Mouse (Mus musculus) liver (tissue): ENCODE data around the gene Ddx24.

Experiments
- DNase-seq: peaks from one replicate; pipeline ENCODE4 v3.0.0-alpha.2; 2020; ENCODE audit warnings: mixed read lengths

Ddx24 gene

DNA sequence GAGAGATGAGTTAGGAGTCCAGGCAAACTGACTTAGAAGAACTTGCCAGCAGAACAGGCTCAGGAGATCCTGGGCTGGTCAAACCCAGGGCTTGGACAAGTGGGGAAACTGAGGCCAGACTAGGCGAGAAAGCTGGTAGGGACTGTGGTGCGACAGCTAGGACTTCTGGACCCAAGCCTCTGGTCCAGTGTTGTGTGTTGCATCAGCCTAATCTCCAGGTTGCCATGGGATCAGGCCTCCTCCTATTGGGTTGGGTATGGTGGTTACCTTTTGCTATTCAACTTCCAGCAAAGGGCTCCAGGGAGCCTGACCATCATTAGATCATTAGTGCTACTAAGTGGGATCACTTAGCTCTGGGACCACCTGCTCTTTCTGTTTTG lies 36.3 kb downstream of the Ddx24 start:
- DNase-seq, result peak; percentile 64

DNA sequence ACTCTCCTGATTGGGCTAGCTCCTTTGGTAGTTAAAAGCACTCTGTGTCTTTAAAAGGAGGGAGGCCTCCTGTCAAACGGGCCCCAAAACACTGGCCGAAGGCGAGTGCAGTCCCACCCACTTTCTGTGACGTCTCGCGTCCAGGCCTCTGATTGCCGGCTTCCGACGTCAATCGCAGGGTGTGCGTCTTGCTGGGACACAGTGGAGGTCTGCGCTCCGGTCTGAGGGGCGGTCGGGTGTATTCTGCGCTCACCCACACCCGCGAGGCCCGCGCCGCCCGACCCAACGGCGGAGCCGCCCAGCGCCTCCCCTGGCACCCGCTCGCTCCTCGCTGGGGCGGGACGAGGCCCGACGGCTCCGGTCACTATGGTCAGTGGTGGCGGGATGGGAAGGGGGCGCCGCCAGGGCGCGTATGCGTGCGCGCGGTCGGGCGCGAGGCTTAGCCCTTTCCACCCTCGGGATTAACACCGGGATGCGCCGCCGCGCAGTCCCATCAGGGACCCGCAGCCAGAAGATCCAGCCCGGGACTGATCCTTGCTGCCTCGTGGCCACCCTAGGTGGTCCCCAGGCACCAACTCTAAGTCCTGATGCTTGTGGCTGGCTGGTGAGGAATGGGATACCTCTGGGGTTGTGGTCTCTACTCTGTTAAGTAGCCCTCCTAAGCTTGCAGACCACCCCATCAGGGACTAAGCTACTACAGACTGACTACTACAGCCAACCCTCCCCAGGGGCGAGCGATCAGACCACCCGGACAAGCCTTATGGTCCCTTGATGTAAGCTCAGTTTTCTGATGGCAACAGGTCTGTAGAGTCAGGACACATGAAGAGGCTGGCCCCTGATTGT lies 36.9 kb downstream of the Ddx24 start, which contains the start of gene Otub2:
Gene Otub2 (plus strand): TSS at position 178 of the 843 bp plus-strand sequence.
- peak; percentile 96 for DNase-seq

DNA sequence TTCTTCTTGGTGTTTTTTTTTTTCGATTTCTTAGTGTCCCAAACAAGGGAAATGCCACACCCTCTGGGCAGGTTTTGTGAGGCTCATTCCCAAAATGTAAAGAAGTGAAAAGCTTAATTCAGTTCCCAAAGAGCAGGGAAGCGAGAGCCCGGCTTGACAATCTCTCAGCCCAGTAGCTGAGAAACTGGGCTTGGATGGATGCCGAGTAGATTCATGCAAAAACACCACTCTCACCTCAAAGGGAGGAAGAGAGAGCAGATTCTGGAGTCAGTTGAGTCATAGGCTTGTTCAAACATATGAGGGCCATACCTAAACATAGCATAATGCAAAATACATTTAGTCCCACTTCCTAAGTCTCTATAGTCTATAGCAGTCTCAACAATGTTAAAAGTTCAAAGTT lies 45.4 kb downstream of the Ddx24 start:
- no peak for DNase-seq

DNA sequence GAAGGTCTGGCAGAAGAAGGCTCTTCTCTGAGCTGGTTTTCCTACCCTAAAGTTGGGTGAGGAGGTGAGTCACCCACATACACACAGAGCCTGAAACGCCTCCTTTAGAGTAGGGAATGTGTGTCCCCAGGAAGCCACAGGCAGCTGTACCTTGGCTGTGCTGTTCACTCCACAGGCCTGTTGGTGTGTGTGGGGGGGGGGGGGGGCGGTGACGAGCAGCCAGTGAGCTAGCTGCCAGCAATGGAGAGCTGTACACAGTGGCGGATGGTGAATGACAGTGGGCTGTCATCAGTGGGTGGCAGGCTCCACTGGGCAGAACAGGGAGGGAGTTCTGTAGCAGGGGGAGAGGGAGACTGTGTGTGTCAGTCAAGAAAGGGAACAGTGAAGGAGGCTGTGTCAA lies 48.9 kb downstream of the Ddx24 start:
- DNase-seq, result no peak

DNA sequence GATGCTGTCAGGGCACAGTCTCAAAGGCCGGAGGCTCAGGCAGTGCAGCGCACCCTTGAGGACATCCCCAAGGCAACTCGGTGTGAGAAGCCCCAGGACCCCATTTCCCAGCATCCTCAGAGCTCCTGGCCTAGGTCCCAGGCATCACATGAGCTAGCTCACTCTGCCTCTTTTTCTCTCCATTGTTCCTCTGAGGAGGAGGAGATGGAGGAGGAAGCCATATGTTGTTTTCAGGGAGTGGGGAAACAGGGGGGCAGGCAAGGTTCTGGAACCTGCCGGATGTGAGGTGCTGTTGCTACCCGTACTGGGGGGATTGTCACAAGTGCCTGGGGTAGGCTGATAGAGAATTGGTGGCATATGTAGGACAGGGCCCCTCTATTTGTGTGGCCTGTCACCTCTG lies 49.5 kb downstream of the Ddx24 start:
- no peak for DNase-seq

DNA sequence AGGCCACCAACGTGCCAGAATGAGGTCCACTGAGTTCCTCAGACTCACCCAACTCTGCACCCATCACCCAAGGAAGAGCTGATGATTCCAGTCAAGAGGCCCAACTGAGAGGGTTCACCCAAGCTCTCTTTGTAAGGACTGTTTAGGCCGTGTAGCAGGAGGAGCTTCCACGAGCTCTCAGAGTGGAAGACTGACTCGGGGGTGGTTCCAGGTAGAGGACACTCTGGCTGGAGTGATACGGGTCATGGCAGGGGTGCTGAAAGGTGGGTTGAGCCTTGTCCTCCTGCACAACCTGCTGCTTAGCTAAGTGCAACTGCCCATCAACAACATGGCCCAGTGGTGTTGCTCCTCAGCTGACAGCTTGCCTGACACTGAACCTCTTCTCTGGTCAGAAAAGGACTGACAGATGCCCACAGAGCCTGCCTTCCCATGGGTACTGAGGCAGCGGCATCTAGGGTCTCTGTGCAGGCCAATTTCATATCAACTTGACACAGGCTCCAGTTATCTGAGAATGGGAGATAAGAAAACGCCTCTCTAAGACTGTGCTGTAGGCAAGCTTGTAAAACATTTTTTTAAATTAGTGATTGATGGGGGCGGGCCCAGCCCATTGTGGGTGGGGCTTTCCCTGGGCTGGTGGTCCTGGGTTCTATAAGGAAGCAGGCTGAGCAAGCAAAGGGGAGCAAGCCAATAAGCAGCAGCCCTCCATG lies 51.9 kb downstream of the Ddx24 start:
- peak; percentile 52 for DNase-seq

DNA sequence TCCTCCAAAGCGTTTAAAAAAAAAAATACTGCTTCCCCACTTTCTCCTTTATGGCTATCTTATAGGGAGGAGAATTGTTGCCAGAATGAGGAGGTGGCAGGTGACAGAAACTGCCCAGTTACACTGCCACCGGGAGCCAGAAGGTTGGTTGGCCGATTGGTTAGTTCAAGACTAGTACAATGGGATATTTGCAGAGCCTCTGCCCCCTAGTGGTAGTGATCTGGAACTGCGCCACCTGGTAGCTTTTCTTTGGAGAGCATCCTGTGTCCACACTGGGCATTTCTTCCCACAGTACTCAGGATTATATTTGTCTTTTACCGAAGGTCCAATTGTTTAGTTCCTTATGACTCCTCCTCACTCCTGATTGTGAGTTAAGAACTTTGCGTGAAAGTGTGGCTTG lies 53.9 kb downstream of the Ddx24 start:
- peak; percentile 76 for DNase-seq

DNA sequence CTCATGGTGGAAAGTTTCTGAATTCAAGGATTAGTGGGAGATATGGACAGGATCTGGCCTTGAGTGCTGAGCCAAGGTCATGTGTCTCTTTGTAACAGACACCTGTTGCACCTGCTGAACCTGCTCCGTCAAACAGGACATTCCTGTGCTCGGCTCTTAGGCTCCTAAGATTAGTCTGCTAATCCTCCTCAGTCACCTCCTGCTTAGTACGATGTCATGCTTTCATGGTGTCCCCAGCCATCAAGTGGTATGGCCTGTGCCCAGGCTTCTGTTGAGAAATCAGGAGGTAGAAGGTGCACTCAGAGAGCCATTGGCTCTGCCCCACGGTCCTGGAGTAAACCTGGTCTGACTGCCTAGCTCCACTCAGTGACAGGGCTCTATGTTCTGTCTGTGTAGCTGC lies 54.8 kb downstream of the Ddx24 start:
- no peak for DNase-seq

DNA sequence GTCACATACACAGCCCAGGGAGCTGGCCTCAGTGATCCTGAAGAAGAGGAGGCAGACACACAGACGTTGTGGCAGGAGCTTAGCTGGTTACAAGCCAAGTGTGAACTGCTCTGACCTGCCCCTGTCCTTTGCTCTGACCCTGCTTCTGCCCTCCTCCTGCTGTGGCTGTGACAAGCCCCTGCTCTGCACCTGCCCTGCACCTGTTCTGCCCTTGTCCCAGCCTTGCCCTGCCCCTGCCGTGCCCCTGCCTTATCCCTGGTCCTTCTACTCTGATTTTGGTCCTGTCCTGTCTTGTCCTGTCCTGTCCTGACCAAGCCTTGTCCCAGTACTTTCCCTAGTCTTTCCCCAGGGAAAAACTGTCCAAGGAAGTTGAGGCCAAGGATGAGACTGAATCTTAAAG lies 56.9 kb downstream of the Ddx24 start:
- no peak for DNase-seq

DNA sequence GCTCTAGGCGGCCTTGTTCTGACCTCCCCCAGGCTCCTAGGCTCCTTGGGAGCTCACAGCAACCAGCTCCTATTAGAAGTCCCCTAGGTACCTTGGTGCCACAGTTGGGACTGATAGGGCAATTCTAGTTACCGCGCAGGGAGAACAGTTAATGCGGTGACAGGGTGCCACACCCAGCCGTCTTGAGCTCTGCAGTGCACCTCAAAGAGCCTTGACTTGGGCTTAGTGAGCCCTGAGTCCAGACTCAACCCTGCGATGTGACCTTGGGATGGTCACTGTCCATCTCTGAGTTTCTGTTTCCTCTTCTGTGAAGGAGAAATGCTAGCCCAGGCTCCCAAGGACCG lies 57.3 kb downstream of the Ddx24 start:
- no peak for DNase-seq

DNA sequence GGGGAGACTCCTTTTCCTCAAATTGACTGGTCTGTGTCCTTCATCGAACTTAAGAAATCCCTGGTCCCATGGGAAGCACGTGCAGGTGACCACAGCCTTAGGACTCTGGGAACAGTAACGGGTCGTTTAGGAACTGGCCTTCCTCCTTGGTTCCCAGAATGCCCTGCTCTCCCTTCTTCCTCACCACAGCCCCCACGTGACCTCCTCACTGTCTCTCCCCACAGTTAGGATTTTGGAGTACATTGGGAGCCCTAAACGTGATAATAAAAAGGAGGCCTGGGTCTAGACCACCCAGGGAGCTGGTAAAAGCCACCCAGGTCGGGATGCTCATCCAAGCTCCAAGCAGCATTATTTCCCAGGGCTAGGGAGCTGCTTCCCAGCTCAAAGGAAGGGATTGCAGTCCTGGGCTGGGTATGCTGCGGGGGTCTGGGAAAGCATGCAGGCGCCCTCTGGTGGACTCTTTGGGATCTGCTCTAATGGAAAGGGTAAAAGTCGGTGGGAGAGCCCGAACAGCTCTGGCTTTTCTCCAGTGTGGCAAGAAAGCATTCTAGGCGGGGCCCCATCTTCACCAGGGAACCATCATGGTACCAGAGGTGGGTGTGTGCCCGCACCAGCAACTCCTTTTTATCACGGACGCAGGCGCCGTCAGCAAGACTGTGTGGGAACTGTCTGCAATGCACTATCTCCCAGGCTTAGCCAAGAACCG lies 57.9 kb downstream of the Ddx24 start:
- peak; percentile 76 for DNase-seq

DNA sequence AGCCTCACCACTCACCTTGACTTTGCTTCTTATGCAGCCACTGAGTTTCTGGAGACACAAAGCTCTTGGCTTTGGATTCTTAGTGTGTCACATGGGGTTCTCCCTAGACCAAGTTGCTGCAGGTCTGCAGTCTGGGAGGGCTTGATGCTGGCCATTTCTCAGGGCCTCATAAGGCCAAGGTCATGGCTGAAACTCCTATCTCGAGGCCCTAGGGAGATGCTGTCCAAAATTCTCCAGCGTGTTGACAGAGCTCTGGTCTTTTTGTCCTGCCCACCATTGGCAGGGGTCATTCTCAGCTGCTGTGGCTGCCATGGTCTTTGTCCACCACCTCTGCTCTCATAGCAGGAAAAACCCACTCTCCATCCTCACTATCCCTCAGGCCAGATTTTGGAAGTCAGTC lies 58.5 kb downstream of the Ddx24 start:
- DNase-seq, result no peak

DNA sequence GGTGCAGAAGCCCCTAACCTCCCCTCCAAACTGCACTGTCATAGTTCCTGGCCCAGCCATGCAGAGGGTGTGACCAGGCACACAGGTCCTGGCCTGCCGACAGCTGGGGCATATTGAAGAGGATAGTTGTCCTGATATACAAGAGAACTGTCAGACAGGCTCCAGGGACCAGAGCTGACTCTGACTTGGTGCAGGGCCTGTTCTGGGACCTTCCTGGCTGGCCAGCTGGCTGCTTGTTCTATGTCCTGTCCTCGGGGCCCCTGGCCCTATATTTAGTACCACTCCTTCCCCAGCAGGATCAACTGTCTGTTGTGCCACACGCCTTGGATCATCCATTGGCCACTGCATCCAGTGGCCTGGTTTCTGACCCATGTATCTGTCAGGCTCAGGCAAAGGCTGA lies 63.3 kb downstream of the Ddx24 start:
- no peak for DNase-seq

DNA sequence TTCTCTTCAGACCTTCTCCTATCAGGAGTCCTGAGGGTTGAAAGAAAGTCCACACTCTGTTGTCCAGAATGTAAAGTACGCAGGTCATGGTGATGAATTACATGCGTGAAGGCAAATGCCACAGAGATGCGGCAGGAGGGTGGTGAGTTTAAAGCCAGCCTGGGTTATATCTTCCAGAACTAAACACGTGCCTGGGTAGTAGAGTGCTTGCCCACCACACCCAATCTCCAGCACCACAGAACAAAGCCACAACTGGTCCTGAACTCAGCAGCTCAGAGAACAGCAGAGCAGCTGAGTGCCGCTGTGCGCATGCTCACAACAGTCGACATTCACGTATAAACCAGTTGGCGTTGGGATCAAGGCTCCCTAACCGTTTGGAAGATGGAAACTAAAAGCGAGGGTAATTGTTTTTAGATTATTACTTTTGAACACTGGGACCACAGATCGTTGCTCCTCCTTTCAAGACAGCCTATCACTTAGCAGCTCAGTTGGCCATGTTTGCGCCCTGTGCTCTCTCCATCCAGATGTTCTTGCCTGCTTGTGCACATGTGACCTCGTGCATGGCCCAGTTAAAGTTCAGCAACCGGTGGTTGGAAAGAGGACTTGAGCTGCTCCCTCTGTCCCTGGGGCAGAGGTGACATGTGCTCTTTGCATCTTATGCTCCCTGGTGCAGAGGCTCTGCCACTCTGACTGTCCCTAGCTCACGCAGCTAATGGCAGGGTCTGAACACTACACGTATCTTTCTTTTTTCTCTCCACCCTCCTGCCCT lies 63.9 kb downstream of the Ddx24 start:
- no peak for DNase-seq

DNA sequence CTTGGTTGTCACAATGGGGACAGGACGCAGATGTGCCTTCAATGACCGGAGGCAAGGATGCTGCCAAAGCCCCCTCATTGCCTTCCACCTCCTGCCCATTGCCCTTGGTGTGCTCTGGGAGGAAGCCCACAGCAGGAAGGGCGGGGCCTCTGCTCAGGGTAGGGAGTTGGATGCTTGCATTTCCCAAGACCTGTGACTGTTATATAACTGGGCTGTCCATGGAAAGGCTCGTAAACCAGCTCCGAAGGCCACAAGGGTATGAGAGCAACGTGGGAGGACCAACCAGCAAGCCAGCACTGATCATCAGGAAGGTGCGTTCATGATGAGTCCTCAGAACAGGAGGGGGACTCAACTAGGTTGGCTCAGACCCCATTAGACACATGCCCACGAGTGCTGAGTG lies 64.8 kb downstream of the Ddx24 start:
- no peak for DNase-seq

DNA sequence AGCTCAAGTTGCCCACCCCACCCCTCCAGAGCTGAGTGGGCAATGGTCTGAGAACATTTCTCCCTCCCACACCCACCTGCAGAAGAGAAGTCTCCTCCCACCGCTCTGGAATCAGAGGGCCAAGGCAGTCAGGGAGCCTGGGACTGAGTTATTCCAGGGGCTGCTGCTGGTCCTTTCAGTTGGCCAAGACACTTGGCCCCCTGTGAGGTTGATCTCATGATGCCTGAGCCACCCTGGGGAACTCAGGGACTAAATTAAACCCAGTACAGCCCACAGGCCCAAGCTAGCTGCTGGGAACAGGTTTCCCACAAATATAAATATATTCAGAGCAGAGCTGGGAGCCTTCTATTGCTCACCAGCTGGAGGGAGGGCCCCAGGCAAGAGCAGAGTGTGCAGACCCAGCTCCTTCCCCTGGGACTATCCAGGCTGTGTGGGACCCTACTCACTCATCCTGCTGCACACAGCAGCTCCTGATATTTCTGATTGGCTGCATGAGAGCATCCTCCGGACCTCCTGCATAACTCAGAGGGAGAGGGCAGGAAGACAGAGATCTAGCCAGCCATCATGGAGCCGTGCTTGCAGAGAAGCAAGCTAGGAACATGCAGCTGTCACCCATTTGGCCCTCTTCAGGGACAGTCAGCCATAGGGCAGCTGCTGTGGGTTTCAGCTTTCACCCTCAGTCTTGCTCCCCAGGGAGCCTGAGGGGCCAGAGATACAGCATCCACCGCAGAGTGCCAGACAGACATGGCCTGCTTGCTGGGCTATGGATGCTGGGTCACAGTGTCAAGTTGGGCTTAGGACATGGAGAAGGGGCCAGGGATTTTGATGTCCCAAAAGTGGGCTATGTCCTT lies 66.5 kb downstream of the Ddx24 start:
- DNase-seq, result no peak

DNA sequence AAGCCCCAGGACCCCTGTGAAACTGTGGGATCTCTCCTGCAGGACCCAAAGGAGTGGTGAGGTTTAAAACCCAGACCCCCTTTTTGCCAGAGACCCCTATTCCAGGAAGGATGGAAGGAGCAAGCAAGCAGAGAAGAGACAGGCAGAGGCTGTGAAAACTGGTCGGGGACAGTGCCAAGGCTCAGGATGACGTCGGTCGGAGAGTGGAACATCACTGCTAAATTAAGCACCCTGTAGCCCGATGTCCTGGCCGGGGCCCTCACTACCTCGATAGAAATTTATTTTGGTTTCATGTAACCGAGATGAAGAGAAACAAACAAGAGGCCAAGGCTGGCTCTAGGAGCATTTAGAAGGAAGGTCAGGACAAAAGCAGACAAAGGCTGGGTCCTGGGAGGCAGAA lies 67.4 kb downstream of the Ddx24 start:
- DNase-seq, result no peak
